Mouse (Mus musculus) gonadal fat pad, adult 2 months (tissue): ENCODE measurements around the gene Gdf3. TPM values are rescaled to one million over a fixed set of nuclear protein-coding genes. Genes with fewer than 3 reads are reported as not detected.
"Not testable (repeated sequence)": the region's sequence is repeated elsewhere in the genome, so short reads cannot be mapped to it uniquely, and the experiment has no call there.

Experiments used
- DNase-seq: peaks from one replicate; pipeline ENCODE4 v3.0.0-alpha.2; 2012; ENCODE audit warnings: low read depth
- polyA plus RNA-seq: library from polyadenylated mRNA; depleted of rRNA; stranded (reverse); fragments of >200 nt; gene quantifications from 2 replicates; pipeline ENCODE4 v1.2.3, GENCODE M21; 2012

Gene Gdf3
- polyA plus RNA-seq, 1 experiment: 0.04 TPM

- DNase-seq: no peak
These were observed 4.4 kb downstream of the Gdf3 start for GRCm38 (mm10) chr6:122605483-122605882.

- DNase-seq: no peak
These were observed 5.6 kb downstream of the Gdf3 start for GRCm38 (mm10) chr6:122604260-122604659.

GRCm38 (mm10) chr6:122602992-122603322, 6.9 kb downstream of the Gdf3 start:
- DNase-seq: no peak

- DNase-seq: no peak
These were observed 7.5 kb downstream of the Gdf3 start, which contains the start of gene Apobec1 for GRCm38 (mm10) chr6:122602242-122602991. Gene Apobec1, minus strand, starts transcription at chr6:122602444.

GRCm38 (mm10) chr6:122601615-122602014, 8.3 kb downstream of the Gdf3 start:
- no peak for DNase-seq

- no peak for DNase-seq
These were observed 8.9 kb downstream of the Gdf3 start for GRCm38 (mm10) chr6:122601031-122601430.

GRCm38 (mm10) chr6:122600066-122600646, 9.7 kb downstream of the Gdf3 start:
- DNase-seq: peak; percentile 94

- DNase-seq: no peak
These were observed 10.7 kb downstream of the Gdf3 start for GRCm38 (mm10) chr6:122599054-122599737.

GRCm38 (mm10) chr6:122598436-122598835, 11.5 kb downstream of the Gdf3 start:
- DNase-seq: no peak

- DNase-seq: no peak
These were observed 11.9 kb downstream of the Gdf3 start for GRCm38 (mm10) chr6:122598014-122598413.

- DNase-seq: no peak
These were observed 13.3 kb downstream of the Gdf3 start for GRCm38 (mm10) chr6:122596608-122597007.

GRCm38 (mm10) chr6:122595637-122596036, 14.2 kb downstream of the Gdf3 start:
- DNase-seq: no peak

GRCm38 (mm10) chr6:122592905-122593304, 17.0 kb downstream of the Gdf3 start:
- DNase-seq: no peak

- DNase-seq: no peak
These were observed 18.7 kb downstream of the Gdf3 start for GRCm38 (mm10) chr6:122591027-122591758.

- no peak for DNase-seq
These were observed 30.8 kb downstream of the Gdf3 start for GRCm38 (mm10) chr6:122579086-122579485.

- no peak for DNase-seq
These were observed 32.9 kb downstream of the Gdf3 start for GRCm38 (mm10) chr6:122577030-122577429.

GRCm38 (mm10) chr6:122575037-122575436, 34.9 kb downstream of the Gdf3 start:
- not testable (repeated sequence) for DNase-seq

- no peak for DNase-seq
These were observed 38.3 kb downstream of the Gdf3 start for GRCm38 (mm10) chr6:122571617-122571959.

GRCm38 (mm10) chr6:122570695-122571616, 38.9 kb downstream of the Gdf3 start:
- DNase-seq: no peak

GRCm38 (mm10) chr6:122569762-122570161, 40.1 kb downstream of the Gdf3 start:
- no peak for DNase-seq

- no peak for DNase-seq
These were observed 40.8 kb downstream of the Gdf3 start for GRCm38 (mm10) chr6:122569113-122569512.
